Mouse (Mus musculus) embryonic facial prominence, embryonic 13.5 days (tissue): ENCODE measurements around the gene Borcs7. TPM values are rescaled to one million over a fixed set of nuclear protein-coding genes. Genes with fewer than 3 reads are reported as not detected.
"Not testable (repeated sequence)": the region's sequence is repeated elsewhere in the genome, so short reads cannot be mapped to it uniquely, and the experiment has no call there.

Source experiments
- ATAC-seq: fragments of 200-750 bp; cut with Nextera tagmentation; 2 replicates; pipeline ENCODE4 v1.8.0; 2017; ENCODE audit warnings: low read depth; ENCODE audit not compliant: insufficient number of reproducible peaks, insufficient read depth, low FRiP score, low TSS enrichment
- H3K27ac ChIP-seq: fragments of 300-500 bp; sonication (generic); 2 replicates; pipeline ENCODE4 v1.5.1; 2015; ENCODE audit warnings: moderate library complexity, mild to moderate bottlenecking, inconsistent platforms
- H3K27me3 ChIP-seq: fragments of 300-500 bp; sonication (generic); 2 replicates; pipeline ENCODE4 v1.6.1; 2015; ENCODE audit warnings: mild to moderate bottlenecking, inconsistent platforms
- H3K36me3 ChIP-seq: fragments of 300-500 bp; sonication (generic); 2 replicates; pipeline ENCODE4 v1.6.1; 2015; ENCODE audit warnings: mild to moderate bottlenecking, inconsistent platforms
- H3K4me1 ChIP-seq: fragments of 300-500 bp; sonication (generic); 2 replicates; pipeline ENCODE4 v1.6.1; 2015; ENCODE audit warnings: inconsistent platforms
- H3K4me2 ChIP-seq: fragments of 300-500 bp; sonication (generic); 2 replicates; pipeline ENCODE4 v1.6.1; 2015; ENCODE audit warnings: moderate library complexity, mild to moderate bottlenecking, inconsistent platforms
- H3K4me3 ChIP-seq: fragments of 300-500 bp; sonication (generic); 2 replicates; pipeline ENCODE4 v1.5.1; 2015; ENCODE audit warnings: mild to moderate bottlenecking, inconsistent platforms
- H3K9ac ChIP-seq: fragments of 300-500 bp; sonication (generic); 2 replicates; pipeline ENCODE4 v1.6.1; 2015; ENCODE audit warnings: mild to moderate bottlenecking, inconsistent platforms
- H3K9me3 ChIP-seq: fragments of 300-500 bp; sonication (generic); 2 replicates; pipeline ENCODE4 v1.6.1; 2016; ENCODE audit warnings: inconsistent platforms
- WGBS: fragments of 180-500 bp; shearing (Covaris S2); methylation state at CpG from one replicate; pipeline ENCODE4 v1.1.7; 2015; ENCODE audit warnings: mixed read lengths; 5-methylcytosine and 5-hydroxymethylcytosine counted together
- polyA plus RNA-seq: library from polyadenylated mRNA; unstranded; fragments of >200 nt; fragmentation: Nextera tagmentation; extraction: Ambion mirVana; gene quantifications from 2 replicates; pipeline ENCODE4 v1.2.1, GENCODE M21; 2015

Gene Borcs7
- polyA plus RNA-seq, 1 experiment from 2014 or later: 17.4 TPM

DNA sequence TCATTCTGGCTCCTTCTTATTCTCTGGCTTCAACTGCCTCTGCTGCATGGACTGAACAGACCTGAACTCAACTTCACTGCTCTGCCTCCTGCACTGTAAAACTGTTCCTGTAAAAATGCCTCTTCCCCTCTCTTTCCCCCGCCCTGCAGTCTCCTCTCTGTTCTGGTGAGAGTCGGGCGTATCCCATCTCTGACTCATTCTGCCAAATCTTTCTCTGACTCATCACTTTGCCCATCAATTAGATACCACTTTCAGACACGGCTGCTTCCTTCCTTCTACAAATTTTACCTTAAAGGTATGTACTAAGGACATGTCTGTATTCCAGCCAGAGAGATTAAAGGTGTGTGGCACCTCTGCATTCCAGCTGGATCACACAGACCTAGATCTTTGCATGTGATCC lies 28.4 kb downstream of the Borcs7 start:
- WGBS: 80% methylated on average over 4 of the region's 4 CpGs
- no peaks in the 10 kb centered on the region; the same call in 1 of the 2 replicates for H3K9me3 ChIP-seq

DNA sequence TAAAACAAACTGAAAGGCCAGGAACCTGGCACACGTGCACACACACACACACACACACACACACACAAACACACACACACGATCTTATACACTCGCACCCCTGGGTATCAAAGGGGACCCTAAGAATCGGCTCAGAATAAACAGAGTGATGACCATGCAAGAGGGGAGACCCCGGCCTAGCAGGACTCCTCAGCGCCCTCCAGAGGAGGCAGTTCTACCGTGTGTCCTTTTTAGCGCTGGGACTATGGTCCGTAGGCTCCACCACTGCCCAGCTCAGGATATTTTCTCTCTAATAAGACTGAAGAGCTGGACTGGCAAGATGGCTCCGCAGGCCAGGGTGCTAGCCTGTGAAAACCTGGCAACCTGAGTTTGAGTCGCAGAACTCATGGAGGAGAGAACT lies 34.7 kb downstream of the Borcs7 start:
- ATAC-seq: no peak
- H3K36me3 ChIP-seq: peaks cover 59% of the 10 kb centered on the region
- whole genome bisulfite sequencing: 69% methylated on average over 11 of the region's 11 CpGs
- no peak overlapping the region for H3K4me3 ChIP-seq
- H3K27ac ChIP-seq: no peak overlapping the region
- H3K27me3 ChIP-seq: no peaks in the 10 kb centered on the region
- H3K9me3 ChIP-seq: no peaks in the 10 kb centered on the region
- H3K4me2 ChIP-seq: no peak overlapping the region
- no peak overlapping the region for H3K9ac ChIP-seq
- no peaks in the 10 kb centered on the region for H3K4me1 ChIP-seq

More for the DNA sequence above, 28.4 kb downstream of the Borcs7 start:
- peaks cover 47% of the 10 kb centered on the region for H3K36me3 ChIP-seq
- no peak overlapping the region for H3K27ac ChIP-seq
- no peak overlapping the region for H3K4me3 ChIP-seq
- H3K4me1 ChIP-seq: no peaks in the 10 kb centered on the region
- no peak overlapping the region for H3K9ac ChIP-seq
- no peak for ATAC-seq
- no peak overlapping the region for H3K4me2 ChIP-seq
- no peaks in the 10 kb centered on the region for H3K27me3 ChIP-seq

- no peak for ATAC-seq
- WGBS: 95% methylated on average over 8 of the region's 8 CpGs
Measured at GRCm38 (mm10) chr19:46726142-46726541, 36.4 kb downstream of the Borcs7 start.

DNA sequence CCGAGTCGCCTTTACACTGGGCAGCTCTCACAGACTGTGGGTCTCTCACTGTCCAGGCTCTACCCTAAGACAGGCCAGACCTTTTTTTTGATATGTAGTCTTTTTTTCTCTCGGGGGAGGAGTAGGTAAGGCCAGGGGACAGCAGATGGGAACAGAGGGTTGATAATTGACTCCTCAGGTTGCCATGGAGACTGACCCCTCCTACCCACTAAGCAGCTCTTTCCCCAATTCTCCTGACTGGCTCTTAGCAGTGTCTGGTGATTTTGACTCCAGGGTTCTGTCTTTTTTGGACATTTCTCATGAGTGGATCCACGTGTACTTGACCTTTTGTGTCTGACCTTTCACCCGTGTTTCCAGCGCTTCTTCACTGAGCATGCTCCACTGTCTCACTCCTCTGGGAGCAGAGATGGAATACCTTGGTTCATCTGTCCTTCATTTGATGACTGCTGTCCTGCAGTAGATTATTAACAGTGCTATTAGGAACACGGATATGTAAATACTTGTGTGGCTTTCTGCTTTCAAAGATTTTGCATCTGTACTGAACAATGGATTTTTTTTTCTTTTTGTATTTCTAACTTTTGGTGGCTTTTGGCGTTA lies 37.5 kb downstream of the Borcs7 start:
- WGBS: 60% methylated on average over 8 of the region's 8 CpGs
- no peak for ATAC-seq

More at GRCm38 (mm10) chr19:46726142-46726541, 36.4 kb downstream of the Borcs7 start:
- Histone ChIP-seq H3K4me1 (no peaks in the 10 kb centered on the region), H3K4me3 (no peak overlapping the region), H3K27me3 (no peaks in the 10 kb centered on the region), H3K9me3 (no peaks in the 10 kb centered on the region), H3K9ac (no peak overlapping the region), H3K27ac (no peak overlapping the region), H3K4me2 (no peak overlapping the region), H3K36me3 (peaks cover 54% of the 10 kb centered on the region)

DNA sequence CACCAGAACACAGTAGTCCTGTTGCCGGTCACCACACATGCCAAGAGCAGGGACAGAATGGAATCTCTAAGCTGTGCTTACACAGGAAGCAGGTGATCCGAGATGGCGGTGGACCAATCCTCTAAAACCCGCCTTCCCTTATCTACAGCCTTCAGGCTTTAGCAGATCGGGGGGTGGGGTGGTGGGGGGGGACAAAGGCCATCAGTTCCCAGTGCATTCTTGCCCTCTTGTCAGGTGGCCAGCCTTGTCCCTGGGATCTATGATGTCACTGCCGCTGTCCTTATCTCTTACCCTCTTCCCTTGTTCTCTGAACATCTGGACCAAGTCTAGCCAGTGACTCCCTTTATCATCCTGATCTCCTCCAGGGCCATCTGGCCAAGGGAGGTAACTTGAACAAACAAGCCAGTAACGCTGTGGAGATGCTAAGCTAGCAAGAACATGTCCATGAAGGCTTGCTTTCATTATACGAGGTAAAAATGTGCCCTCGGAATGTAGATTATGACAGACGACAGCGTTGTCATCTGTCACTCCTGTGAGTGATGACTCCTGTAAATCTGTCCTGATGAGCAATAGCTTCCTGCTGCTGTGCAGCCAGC lies 38.3 kb downstream of the Borcs7 start:
- Histone ChIP-seq H3K27me3 (no peaks in the 10 kb centered on the region), H3K9me3 (no peaks in the 10 kb centered on the region), H3K4me2 (no peak overlapping the region), H3K4me1 (no peaks in the 10 kb centered on the region), H3K27ac (no peak overlapping the region), H3K36me3 (peaks cover 42% of the 10 kb centered on the region), H3K9ac (no peak overlapping the region), H3K4me3 (no peak overlapping the region)
- ATAC-seq: no peak
- WGBS: 75% methylated on average over 11 of the region's 11 CpGs

More for the DNA sequence above, 37.5 kb downstream of the Borcs7 start:
- H3K4me1 ChIP-seq: no peaks in the 10 kb centered on the region
- no peak overlapping the region for H3K27ac ChIP-seq
- no peaks in the 10 kb centered on the region for H3K9me3 ChIP-seq
- no peak overlapping the region for H3K4me2 ChIP-seq
- H3K27me3 ChIP-seq: no peaks in the 10 kb centered on the region
- H3K9ac ChIP-seq: no peak overlapping the region
- H3K4me3 ChIP-seq: no peak overlapping the region
- peaks cover 48% of the 10 kb centered on the region for H3K36me3 ChIP-seq

- 89% methylated on average over 3 of the region's 3 CpGs for WGBS
- Histone ChIP-seq H3K4me2 (no peak overlapping the region), H3K9me3 (no peaks in the 10 kb centered on the region), H3K36me3 (peaks cover 43% of the 10 kb centered on the region), H3K27ac (no peak overlapping the region), H3K4me1 (no peaks in the 10 kb centered on the region), H3K27me3 (no peaks in the 10 kb centered on the region), H3K9ac (no peak overlapping the region), H3K4me3 (no peak overlapping the region)
- no peak for ATAC-seq
Measured at GRCm38 (mm10) chr19:46728909-46729308, 39.2 kb downstream of the Borcs7 start.

DNA sequence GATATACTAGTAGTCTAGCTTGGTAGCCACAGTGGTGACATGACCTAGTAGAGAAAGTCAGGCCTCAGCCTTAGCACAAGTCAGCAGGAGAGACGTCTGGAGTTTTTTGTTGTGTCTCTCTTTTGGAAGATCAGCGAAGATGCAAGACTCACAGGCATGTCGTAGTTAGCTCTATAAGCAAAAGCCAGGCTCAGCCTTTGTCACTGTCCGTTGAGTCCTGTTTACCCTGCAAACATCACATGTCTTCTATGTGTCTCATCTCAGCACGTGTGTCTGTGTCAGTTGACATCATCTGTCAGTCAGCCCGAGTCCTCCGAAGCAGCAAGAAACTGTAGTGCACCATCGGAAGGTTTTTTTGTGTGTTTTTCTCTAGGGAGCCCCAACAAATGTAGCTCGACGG lies 41.6 kb downstream of the Borcs7 start:
- no peak overlapping the region for H3K9ac ChIP-seq
- WGBS: 89% methylated on average over 10 of the region's 10 CpGs

GRCm38 (mm10) chr19:46732673-46733072 lies 43.0 kb downstream of the Borcs7 start:
- H3K27ac ChIP-seq, H3K4me3 ChIP-seq, H3K4me2 ChIP-seq, H3K9ac ChIP-seq, H3K9me3 ChIP-seq, ATAC-seq, H3K27me3 ChIP-seq, H3K4me1 ChIP-seq: not testable (repeated sequence)
- peaks cover 26% of the 10 kb centered on the region for H3K36me3 ChIP-seq
- 89% methylated on average over 5 of the region's 5 CpGs for WGBS

More for the DNA sequence above, 41.6 kb downstream of the Borcs7 start:
- Histone ChIP-seq H3K36me3 (peaks cover 31% of the 10 kb centered on the region), H3K4me2 (no peak overlapping the region), H3K9me3 (no peaks in the 10 kb centered on the region), H3K27me3 (no peaks in the 10 kb centered on the region), H3K4me1 (no peaks in the 10 kb centered on the region), H3K27ac (no peak overlapping the region), H3K4me3 (no peak overlapping the region)
- ATAC-seq: no peak

DNA sequence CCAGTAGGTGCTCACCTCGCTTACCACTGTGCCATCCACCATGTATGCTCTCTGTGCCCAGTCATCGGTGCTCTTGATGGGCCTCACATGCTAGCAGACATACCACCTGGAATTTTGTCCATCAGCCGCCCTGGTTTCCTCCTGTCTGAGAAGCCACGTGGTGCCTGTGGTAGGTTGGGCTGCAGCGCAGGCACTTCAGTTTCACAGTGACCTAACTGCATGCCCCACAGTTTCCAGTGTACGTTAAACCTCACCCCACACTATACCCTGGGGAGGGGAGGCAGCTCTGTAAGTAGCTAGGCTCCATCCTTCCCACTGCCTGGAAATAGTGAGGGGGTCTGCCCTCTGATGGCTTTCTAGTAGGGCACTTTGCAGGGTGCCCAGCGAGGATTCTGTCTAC lies 43.9 kb downstream of the Borcs7 start:
- H3K9me3 ChIP-seq: no peaks in the 10 kb centered on the region
- no peak overlapping the region for H3K27ac ChIP-seq
- no peak overlapping the region for H3K4me2 ChIP-seq
- no peaks in the 10 kb centered on the region for H3K4me1 ChIP-seq
- no peak for ATAC-seq
- H3K27me3 ChIP-seq: no peaks in the 10 kb centered on the region
- 87% methylated on average over 7 of the region's 7 CpGs for WGBS
- peaks cover 24% of the 10 kb centered on the region for H3K36me3 ChIP-seq
- H3K4me3 ChIP-seq: no peak overlapping the region
- no peak overlapping the region for H3K9ac ChIP-seq

DNA sequence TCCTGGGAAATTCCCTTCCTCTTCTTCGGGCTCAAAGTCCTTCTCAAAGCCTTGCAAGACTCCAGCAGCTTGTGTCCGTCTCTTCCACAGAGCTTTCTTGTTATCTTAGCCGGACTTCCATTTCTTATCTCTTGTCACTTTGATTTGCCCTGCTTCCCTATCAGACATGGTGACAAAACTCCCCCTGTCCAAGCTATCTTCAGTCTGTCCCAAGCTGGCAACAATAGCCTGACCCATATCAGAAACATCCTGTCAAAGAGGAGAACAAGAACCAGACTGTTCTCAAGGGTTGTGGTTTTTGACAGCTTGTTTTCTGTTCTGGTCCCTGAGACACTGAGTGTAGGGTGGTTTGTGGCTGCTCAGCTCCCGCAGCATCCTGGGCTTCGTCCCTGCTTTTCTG lies 45.5 kb downstream of the Borcs7 start:
- H3K4me2 ChIP-seq: no peak overlapping the region
- H3K27me3 ChIP-seq: no peaks in the 10 kb centered on the region
- H3K4me1 ChIP-seq: no peaks in the 10 kb centered on the region
- H3K9me3 ChIP-seq: no peaks in the 10 kb centered on the region
- H3K36me3 ChIP-seq: peaks cover 23% of the 10 kb centered on the region
- no peak for ATAC-seq
- 52% methylated on average over 5 of the region's 5 CpGs for WGBS
- H3K27ac ChIP-seq: no peak overlapping the region
- no peak overlapping the region for H3K4me3 ChIP-seq
- no peak overlapping the region for H3K9ac ChIP-seq

GRCm38 (mm10) chr19:46737106-46737505 lies 47.4 kb downstream of the Borcs7 start:
- Histone ChIP-seq H3K27me3 (no peaks in the 10 kb centered on the region), H3K4me3 (no peak overlapping the region), H3K4me2 (no peak overlapping the region), H3K9ac (no peak overlapping the region), H3K4me1 (no peaks in the 10 kb centered on the region), H3K27ac (no peak overlapping the region), H3K9me3 (no peaks in the 10 kb centered on the region), H3K36me3 (peaks cover 21% of the 10 kb centered on the region)
- no peak for ATAC-seq
- 78% methylated on average over 7 of the region's 7 CpGs for WGBS

- ATAC-seq: no peak
- 53% methylated on average over 7 of the region's 7 CpGs for WGBS
- H3K4me2 ChIP-seq: no peak overlapping the region
- H3K4me1 ChIP-seq: no peaks in the 10 kb centered on the region
- peaks cover 9% of the 10 kb centered on the region; the same call in 1 of the 2 replicates for H3K36me3 ChIP-seq
- no peak overlapping the region for H3K9ac ChIP-seq
- no peak overlapping the region for H3K27ac ChIP-seq
- H3K4me3 ChIP-seq: no peak overlapping the region
- no peaks in the 10 kb centered on the region for H3K27me3 ChIP-seq
- no peaks in the 10 kb centered on the region for H3K9me3 ChIP-seq
Measured at GRCm38 (mm10) chr19:46740341-46741008, 50.8 kb downstream of the Borcs7 start.
